Mouse (Mus musculus): ENCODE data around the gene Tap2.

DNA sequence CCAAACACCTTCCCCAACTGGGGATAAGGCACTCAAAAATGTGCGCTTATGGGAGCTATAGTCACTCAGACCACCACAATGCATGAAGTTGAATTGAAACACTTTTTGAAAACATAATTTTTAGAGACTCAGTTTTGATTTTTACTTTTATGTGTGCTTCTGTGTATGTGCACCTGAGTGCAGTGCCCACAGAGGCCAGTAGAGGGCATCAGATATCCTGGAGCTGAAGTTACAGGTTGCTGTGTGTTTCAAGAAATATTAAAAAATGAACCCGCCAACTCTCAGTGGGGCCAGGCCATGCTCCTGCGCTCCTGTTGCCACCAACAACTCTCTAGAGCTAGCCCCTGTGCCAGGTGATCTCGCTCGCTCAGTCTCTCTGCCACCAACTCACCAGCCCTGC is 30.8 kb upstream of the Tap2 start:
- TF ChIP-seq CTCF (IDR thresholded peaks at IDR 0.05; ENCODE audit: control insufficient read depth, insufficient read depth, low read length) = 0 out of 2 replicates have a peak, but pooled peaks have one; percentile 24
- TF ChIP-seq POLR2A (IDR thresholded peaks at IDR 0.05; ENCODE audit: borderline replicate concordance, control insufficient read depth, low read depth, low read length) = no peak

Data from bone marrow, adult 2 months (tissue).